11 mouse cellular contexts compared by ENCODE assay signal in genomic region chr15:62212283-62212910, GRCm38 (mm10).
A peak's percentile ranks its signal among the peaks of the same experiment; 100 is the strongest.
DNase-seq lines count a peak whose midpoint lies in the region; ATAC-seq and TF ChIP-seq lines count a peak whose summit lies in the region.
"Had no signal": no experiment of that assay in that cellular context is flagged by ENCODE, and none has a peak within 500 bp of the region (broad histone marks: within the 10 kb centered on the region; RNA-seq: fewer than 3 reads in every experiment).

No protein-coding gene starts in this region.

- TF ChIP-seq CTCF in intestine, postnatal 0 days (IDR thresholded peaks at IDR 0.05; ENCODE audit: low read depth) = no peak

- no peak overlapping the region for H3K27ac ChIP-seq in kidney, embryonic 16.5 days (ENCODE audit: low read length)
- H3K27ac ChIP-seq in intestine, postnatal 0 days (ENCODE audit: low read depth, low read length) = no peak overlapping the region
- H3K27ac ChIP-seq: layer of hippocampus, adult 2 months; limb, embryonic 13.5 days; neural tube, embryonic 13.5 days had no signal

- no peak overlapping the region for H3K4me2 ChIP-seq in kidney, embryonic 16.5 days (replicated peaks; ENCODE audit: low read depth, low read length)
- no peak overlapping the region for H3K4me2 ChIP-seq in intestine, postnatal 0 days (replicated peaks; ENCODE audit: low read depth)
- H3K4me2 ChIP-seq: limb, embryonic 13.5 days; neural tube, embryonic 13.5 days had no signal

- ATAC-seq in kidney, embryonic 16.5 days (ENCODE audit: low FRiP score, low TSS enrichment) = no peak
- ATAC-seq in intestine, postnatal 0 days = no peak

- WGBS in kidney, embryonic 16.5 days = 82% methylated on average over 5 of the region's 5 CpGs
- WGBS in intestine, postnatal 0 days = 82% methylated on average over 5 of the region's 5 CpGs

- H3K4me3 ChIP-seq in kidney, embryonic 16.5 days (ENCODE audit: low read length) = no peak overlapping the region
- no peak overlapping the region for H3K4me3 ChIP-seq in intestine, postnatal 0 days (ENCODE audit: low read depth, low read length)
- H3K4me3 ChIP-seq: layer of hippocampus, adult 2 months; limb, embryonic 13.5 days; neural tube, embryonic 13.5 days had no signal

- 0 out of 2 replicates have a peak, but pooled peaks cover 5% of the 10 kb centered on the region for H3K4me1 ChIP-seq in kidney, embryonic 16.5 days (ENCODE audit: insufficient read depth, low read length)
- H3K4me1 ChIP-seq in intestine, postnatal 0 days (replicated peaks; ENCODE audit: control insufficient read depth, insufficient read depth, low read length) = no peaks in the 10 kb centered on the region
- H3K4me1 ChIP-seq: limb, embryonic 13.5 days; neural tube, embryonic 13.5 days had no signal

- H3K27me3 ChIP-seq in kidney, embryonic 16.5 days (ENCODE audit: insufficient read depth, low read length) = no peaks in the 10 kb centered on the region
- no peaks in the 10 kb centered on the region for H3K27me3 ChIP-seq in intestine, postnatal 0 days (replicated peaks; ENCODE audit: control insufficient read depth, insufficient read depth, low read length)
- H3K27me3 ChIP-seq: limb, embryonic 13.5 days; neural tube, embryonic 13.5 days had no signal

- H3K36me3 ChIP-seq in kidney, embryonic 16.5 days (ENCODE audit: insufficient read depth, low read length) = no peaks in the 10 kb centered on the region
- H3K36me3 ChIP-seq in intestine, postnatal 0 days (ENCODE audit: control insufficient read depth, insufficient read depth) = no peaks in the 10 kb centered on the region
- H3K36me3 ChIP-seq: limb, embryonic 13.5 days; neural tube, embryonic 13.5 days had no signal

- H3K9ac ChIP-seq in kidney, embryonic 16.5 days (replicated peaks; ENCODE audit: low read length) = no peak overlapping the region
- H3K9ac ChIP-seq in intestine, postnatal 0 days (ENCODE audit: low read depth, low read length) = no peak overlapping the region
- H3K9ac ChIP-seq: limb, embryonic 13.5 days; neural tube, embryonic 13.5 days had no signal

- DNase-seq in adrenal gland, adult 2 months = peak; percentile 64
- DNase-seq in adrenal gland, adult 18-20 months (ENCODE audit: low spot score in 2 of 2) = no peak
- DNase-seq in kidney, adult 11 months = peak; percentile 34
- DNase-seq in testis, postnatal 10 days (ENCODE audit: low spot score) = peak; percentile 38
- DNase-seq in testis, postnatal 14 days (ENCODE audit: low spot score) = no peak
- no peak for DNase-seq in spleen, postnatal 4 days (ENCODE audit: low spot score in 2 of 2)

- H3K9me3 ChIP-seq in kidney, embryonic 16.5 days (ENCODE audit: low read length) = no peaks in the 10 kb centered on the region
- no peaks in the 10 kb centered on the region for H3K9me3 ChIP-seq in intestine, postnatal 0 days (ENCODE audit: control insufficient read depth)
- H3K9me3 ChIP-seq: limb, embryonic 13.5 days; neural tube, embryonic 13.5 days had no signal

Comparison
In these comparisons a context has a peak if more than half of its experiments do, and no peak if none do; other contexts are left out.
1. DNase-seq: peak in adrenal gland, adult 2 months (single experiment), kidney, adult 11 months (single experiment) and testis, postnatal 10 days (single experiment); none in adrenal gland, adult 18-20 months (0 of 2), testis, postnatal 14 days (single experiment) and spleen, postnatal 4 days (0 of 2).